Mouse (Mus musculus): ENCODE measurements at regions not wholly inside any gene's neighbourhood (a gene's known extent, or its start where the extent isn't known, plus 50 kb on each side); places are given as distances from the start of the nearest gene placed in this dataset.
A peak's percentile ranks its signal among the peaks of the same experiment; 100 is the strongest.

DNA sequence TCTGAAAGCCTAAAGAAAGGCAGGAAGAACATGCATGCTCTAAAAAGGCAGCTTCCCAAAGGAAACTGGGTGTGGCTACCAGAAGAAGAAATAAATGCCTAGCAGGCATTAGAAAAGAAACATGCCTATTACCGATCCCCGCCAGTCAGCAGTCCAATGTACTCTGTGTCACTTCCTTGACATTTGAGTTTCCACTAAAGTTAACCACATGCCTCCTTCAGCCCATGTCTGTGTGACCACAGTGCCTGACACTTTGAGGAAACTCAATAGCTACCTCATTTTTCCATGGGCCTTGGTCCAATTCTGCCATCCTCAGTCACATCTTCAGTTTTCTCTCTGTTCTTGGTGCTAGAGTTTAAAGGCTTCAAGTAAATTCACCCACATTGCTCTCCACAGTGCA, 233.7 kb upstream of the Isx start:
- no peak overlapping the region for H3K27ac ChIP-seq (ENCODE audit: low read depth, low read length)
- H3K9me3 ChIP-seq (ENCODE audit: control insufficient read depth, low read length), result no peaks in the 10 kb centered on the region
- H3K4me2 ChIP-seq (ENCODE audit: low read length), result no peak overlapping the region
- no peak for ATAC-seq
- H3K4me1 ChIP-seq (ENCODE audit: control insufficient read depth, insufficient read depth, low read depth, low read length), result no peaks in the 10 kb centered on the region
- no peaks in the 10 kb centered on the region for H3K36me3 ChIP-seq (ENCODE audit: control insufficient read depth, insufficient read depth, low read length)
- 84% methylated on average over 2 of the region's 2 CpGs for WGBS
- H3K9ac ChIP-seq (ENCODE audit: low read depth, low read length), result no peak overlapping the region
- no peaks in the 10 kb centered on the region for H3K27me3 ChIP-seq (replicated peaks; ENCODE audit: control insufficient read depth, insufficient read depth, low read length)
- no peak overlapping the region for H3K4me3 ChIP-seq (ENCODE audit: low read length)

- H3K27me3 ChIP-seq (replicated peaks; ENCODE audit: control insufficient read depth, insufficient read depth, low read length), result no peaks in the 10 kb centered on the region
- no peak overlapping the region for H3K4me2 ChIP-seq (ENCODE audit: low read length)
- no peaks in the 10 kb centered on the region for H3K9me3 ChIP-seq (ENCODE audit: control insufficient read depth, low read length)
- H3K36me3 ChIP-seq (ENCODE audit: control insufficient read depth, insufficient read depth, low read length), result no peaks in the 10 kb centered on the region
- H3K4me3 ChIP-seq (ENCODE audit: low read length), result no peak overlapping the region
- no peaks in the 10 kb centered on the region for H3K4me1 ChIP-seq (ENCODE audit: control insufficient read depth, insufficient read depth, low read depth, low read length)
- 24% methylated on average over 1 of the region's 1 CpGs for WGBS
- ATAC-seq, result no peak
- H3K27ac ChIP-seq (ENCODE audit: low read depth, low read length), result no peak overlapping the region
- no peak overlapping the region for H3K9ac ChIP-seq (ENCODE audit: low read depth, low read length)
Observed at GRCm38 (mm10) chr8:74640636-74641035, 232.3 kb upstream of the Isx start.

DNA sequence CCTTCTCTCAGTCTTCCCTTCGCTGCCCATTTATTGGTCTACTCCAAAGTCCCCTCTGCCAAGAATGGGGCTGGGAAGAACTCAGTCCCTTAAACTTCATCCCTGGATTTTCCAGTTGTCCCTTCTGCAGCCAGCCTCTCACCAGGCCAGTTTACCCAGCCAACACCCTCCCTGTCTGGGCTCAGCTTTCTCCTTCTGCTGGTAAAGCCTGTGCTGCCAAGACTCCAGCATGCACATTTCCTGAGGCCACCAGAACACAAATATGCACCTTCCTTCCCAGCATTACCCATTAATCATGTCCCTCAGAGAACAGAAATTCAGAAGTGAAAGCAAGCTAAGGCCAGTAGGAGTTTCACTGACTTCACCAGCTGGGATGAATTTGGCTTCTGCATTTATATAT, 213.0 kb upstream of the Isx start:
- WGBS, result 90% methylated on average over 1 of the region's 1 CpGs
- Histone ChIP-seq H3K9me3 (ENCODE audit: control insufficient read depth, low read length) (no peaks in the 10 kb centered on the region), H3K4me3 (ENCODE audit: low read length) (no peak overlapping the region), H3K36me3 (ENCODE audit: control insufficient read depth, insufficient read depth, low read length) (no peaks in the 10 kb centered on the region), H3K9ac (ENCODE audit: low read depth, low read length) (no peak overlapping the region), H3K27me3 (replicated peaks; ENCODE audit: control insufficient read depth, insufficient read depth, low read length) (no peaks in the 10 kb centered on the region), H3K4me1 (ENCODE audit: control insufficient read depth, insufficient read depth, low read depth, low read length) (no peaks in the 10 kb centered on the region), H3K27ac (ENCODE audit: low read depth, low read length) (no peak overlapping the region), H3K4me2 (ENCODE audit: low read length) (no peak overlapping the region)
- peak; percentile 74; the same call in 1 of the 2 replicates for ATAC-seq

DNA sequence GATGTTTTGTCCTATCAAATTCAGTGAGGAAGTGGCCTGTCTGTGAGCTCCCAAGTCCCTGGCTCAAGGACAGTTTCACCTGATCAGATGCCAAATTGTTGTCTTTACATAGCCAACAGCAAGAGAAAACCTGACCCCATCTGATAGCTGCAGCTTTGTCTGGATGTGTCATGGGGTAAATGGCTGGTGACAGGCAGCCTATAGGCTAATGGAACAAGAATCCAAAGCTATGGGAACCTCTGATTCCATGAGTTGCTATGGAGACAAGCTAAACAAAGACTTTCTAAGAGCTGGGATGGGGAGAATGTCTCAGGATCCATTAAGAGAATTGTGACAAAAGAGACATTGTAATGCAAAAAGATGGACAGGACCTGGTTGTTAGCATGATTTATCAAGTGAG, 184.6 kb upstream of the Isx start:
- no peaks in the 10 kb centered on the region for H3K27me3 ChIP-seq (replicated peaks; ENCODE audit: control insufficient read depth, insufficient read depth, low read length)
- H3K27ac ChIP-seq (ENCODE audit: low read depth, low read length), result no peak overlapping the region
- no peak overlapping the region for H3K4me2 ChIP-seq (ENCODE audit: low read length)
- H3K9ac ChIP-seq (ENCODE audit: low read depth, low read length), result no peak overlapping the region
- no peak for ATAC-seq
- no peaks in the 10 kb centered on the region for H3K36me3 ChIP-seq (ENCODE audit: control insufficient read depth, insufficient read depth, low read length)
- H3K4me1 ChIP-seq (ENCODE audit: control insufficient read depth, insufficient read depth, low read depth, low read length), result no peaks in the 10 kb centered on the region
- no peaks in the 10 kb centered on the region for H3K9me3 ChIP-seq (ENCODE audit: control insufficient read depth, low read length)
- no peak overlapping the region for H3K4me3 ChIP-seq (ENCODE audit: low read length)

- H3K4me1 ChIP-seq (ENCODE audit: control insufficient read depth, insufficient read depth, low read depth, low read length), result no peaks in the 10 kb centered on the region
- H3K9ac ChIP-seq (ENCODE audit: low read depth, low read length), result no peak overlapping the region
- H3K4me3 ChIP-seq (ENCODE audit: low read length), result no peak overlapping the region
- H3K27me3 ChIP-seq (replicated peaks; ENCODE audit: control insufficient read depth, insufficient read depth, low read length), result no peaks in the 10 kb centered on the region
- H3K36me3 ChIP-seq (ENCODE audit: control insufficient read depth, insufficient read depth, low read length), result no peaks in the 10 kb centered on the region
- ATAC-seq, result 0 out of 2 replicates have a peak, but pooled peaks have one; percentile 27
- H3K4me2 ChIP-seq (ENCODE audit: low read length), result no peak overlapping the region
- H3K9me3 ChIP-seq (ENCODE audit: control insufficient read depth, low read length), result no peaks in the 10 kb centered on the region
- no peak overlapping the region for H3K27ac ChIP-seq (ENCODE audit: low read depth, low read length)
Observed at GRCm38 (mm10) chr8:74696001-74696400, 177.0 kb upstream of the Isx start.

GRCm38 (mm10) chr8:74697317-74697716, 175.7 kb upstream of the Isx start:
- Histone ChIP-seq H3K4me1 (ENCODE audit: control insufficient read depth, insufficient read depth, low read depth, low read length) (no peaks in the 10 kb centered on the region), H3K9me3 (ENCODE audit: control insufficient read depth, low read length) (no peaks in the 10 kb centered on the region), H3K4me3 (ENCODE audit: low read length) (no peak overlapping the region), H3K9ac (ENCODE audit: low read depth, low read length) (no peak overlapping the region), H3K36me3 (ENCODE audit: control insufficient read depth, insufficient read depth, low read length) (no peaks in the 10 kb centered on the region), H3K27ac (ENCODE audit: low read depth, low read length) (no peak overlapping the region), H3K27me3 (replicated peaks; ENCODE audit: control insufficient read depth, insufficient read depth, low read length) (no peaks in the 10 kb centered on the region), H3K4me2 (ENCODE audit: low read length) (no peak overlapping the region)
- WGBS, result 72% methylated on average over 1 of the region's 1 CpGs
- ATAC-seq, result no peak

DNA sequence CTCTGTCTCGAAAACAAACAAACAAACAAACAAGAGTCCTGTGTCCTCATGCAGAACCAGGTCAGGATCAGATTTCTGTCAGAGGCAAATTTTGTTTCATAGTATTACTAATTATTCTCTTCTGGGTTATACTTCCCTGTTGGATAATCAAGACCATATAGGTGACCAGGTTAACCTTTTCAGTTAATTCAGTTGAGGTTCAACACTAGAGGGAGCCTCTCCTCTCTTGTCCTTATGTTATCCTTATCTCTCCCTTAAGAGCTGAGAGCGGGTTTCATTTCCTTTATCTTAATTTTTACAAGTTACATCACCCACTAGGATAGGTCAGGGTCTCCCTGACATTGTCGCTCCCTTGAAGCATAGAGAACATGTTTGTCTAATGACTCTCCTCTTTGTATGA, 160.4 kb upstream of the Isx start:
- 79% methylated on average over 3 of the region's 3 CpGs for WGBS
- no peak for ATAC-seq

DNA sequence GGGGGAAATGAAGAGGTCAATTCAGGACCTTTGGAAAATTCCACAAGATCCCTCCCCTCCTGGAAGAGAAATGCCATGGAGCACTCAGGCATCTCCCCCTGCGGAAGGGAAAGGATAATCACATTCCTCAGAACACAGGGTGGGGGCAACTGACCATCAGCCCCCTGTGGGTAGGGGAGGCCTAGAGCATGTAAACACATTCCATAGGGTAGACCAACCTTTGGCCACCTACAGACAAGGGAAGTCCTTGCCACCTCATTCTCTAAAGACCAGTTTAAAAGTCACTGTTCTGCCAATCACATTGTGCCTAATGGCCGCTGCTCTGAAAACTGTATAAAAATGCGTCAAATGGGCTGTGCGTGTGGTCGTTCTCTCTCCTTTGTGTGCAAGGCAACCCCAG, 156.9 kb upstream of the Isx start:
- Histone ChIP-seq H3K27ac (ENCODE audit: low read depth, low read length) (no peak overlapping the region), H3K27me3 (replicated peaks; ENCODE audit: control insufficient read depth, insufficient read depth, low read length) (no peaks in the 10 kb centered on the region), H3K9me3 (ENCODE audit: control insufficient read depth, low read length) (no peaks in the 10 kb centered on the region), H3K4me1 (ENCODE audit: control insufficient read depth, insufficient read depth, low read depth, low read length) (no peaks in the 10 kb centered on the region), H3K36me3 (ENCODE audit: control insufficient read depth, insufficient read depth, low read length) (no peaks in the 10 kb centered on the region), H3K4me2 (ENCODE audit: low read length) (no peak overlapping the region), H3K4me3 (ENCODE audit: low read length) (no peak overlapping the region), H3K9ac (ENCODE audit: low read depth, low read length) (no peak overlapping the region)
- WGBS, result 48% methylated on average over 5 of the region's 5 CpGs
- ATAC-seq, result no peak

More for the DNA sequence above, 160.4 kb upstream of the Isx start:
- Histone ChIP-seq H3K4me2 (ENCODE audit: low read length) (no peak overlapping the region), H3K4me1 (ENCODE audit: control insufficient read depth, insufficient read depth, low read depth, low read length) (no peaks in the 10 kb centered on the region), H3K36me3 (ENCODE audit: control insufficient read depth, insufficient read depth, low read length) (no peaks in the 10 kb centered on the region), H3K9ac (ENCODE audit: low read depth, low read length) (no peak overlapping the region), H3K4me3 (ENCODE audit: low read length) (no peak overlapping the region), H3K27ac (ENCODE audit: low read depth, low read length) (no peak overlapping the region), H3K9me3 (ENCODE audit: control insufficient read depth, low read length) (no peaks in the 10 kb centered on the region), H3K27me3 (replicated peaks; ENCODE audit: control insufficient read depth, insufficient read depth, low read length) (no peaks in the 10 kb centered on the region)

GRCm38 (mm10) chr8:74764728-74765127, 108.2 kb upstream of the Isx start:
- H3K27ac ChIP-seq (ENCODE audit: low read depth, low read length), result no peak overlapping the region
- peak; percentile 83 for ATAC-seq
- no peak overlapping the region for H3K9ac ChIP-seq (ENCODE audit: low read depth, low read length)
- H3K36me3 ChIP-seq (ENCODE audit: control insufficient read depth, insufficient read depth, low read length), result no peaks in the 10 kb centered on the region
- no peaks in the 10 kb centered on the region for H3K9me3 ChIP-seq (ENCODE audit: control insufficient read depth, low read length)
- WGBS, result 55% methylated on average over 3 of the region's 3 CpGs
- no peaks in the 10 kb centered on the region for H3K4me1 ChIP-seq (ENCODE audit: control insufficient read depth, insufficient read depth, low read depth, low read length)
- H3K4me2 ChIP-seq (ENCODE audit: low read length), result no peak overlapping the region
- H3K4me3 ChIP-seq (ENCODE audit: low read length), result no peak overlapping the region
- H3K27me3 ChIP-seq (replicated peaks; ENCODE audit: control insufficient read depth, insufficient read depth, low read length), result no peaks in the 10 kb centered on the region

DNA sequence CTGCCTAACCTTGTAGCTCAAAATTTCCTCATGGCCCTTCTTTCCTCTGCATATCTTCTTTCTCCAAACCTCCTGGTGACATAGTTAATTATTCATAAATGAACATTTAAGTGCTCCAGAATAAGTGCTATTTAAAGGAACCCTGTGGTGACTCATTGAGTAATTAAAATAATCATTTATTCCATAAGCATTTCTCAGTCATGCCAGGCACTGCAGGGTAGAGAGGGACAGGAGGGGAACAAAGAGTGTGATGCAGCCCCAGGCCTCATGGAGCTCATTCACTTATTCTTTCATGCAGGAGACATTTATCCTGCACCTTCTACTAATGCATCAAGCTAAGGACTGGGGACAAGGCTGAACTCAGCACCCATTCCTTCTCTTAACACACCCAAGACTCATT, 97.4 kb upstream of the Isx start:
- Histone ChIP-seq H3K9ac (ENCODE audit: low read depth, low read length) (no peak overlapping the region), H3K4me2 (ENCODE audit: low read length) (no peak overlapping the region), H3K4me3 (ENCODE audit: low read length) (no peak overlapping the region), H3K9me3 (ENCODE audit: control insufficient read depth, low read length) (no peaks in the 10 kb centered on the region), H3K4me1 (ENCODE audit: control insufficient read depth, insufficient read depth, low read depth, low read length) (no peaks in the 10 kb centered on the region), H3K27me3 (replicated peaks; ENCODE audit: control insufficient read depth, insufficient read depth, low read length) (no peaks in the 10 kb centered on the region), H3K36me3 (ENCODE audit: control insufficient read depth, insufficient read depth, low read length) (no peaks in the 10 kb centered on the region), H3K27ac (ENCODE audit: low read depth, low read length) (no peak overlapping the region)
- ATAC-seq, result peak; percentile 72
